Mouse (Mus musculus) kidney, embryonic 15.5 days (tissue): ENCODE measurements at regions not wholly inside any gene's neighbourhood (a gene's known extent, or its start where the extent isn't known, plus 50 kb on each side); places are given as distances from the start of the nearest gene placed in this dataset.
A peak's percentile ranks its signal among the peaks of the same experiment; 100 is the strongest.

ENCODE experiments used
- ATAC-seq: fragments of 200-750 bp; cut with Nextera tagmentation; replicated peaks from 2 replicates; pipeline ENCODE4 v1.8.0; 2017; ENCODE audit warnings: moderate TSS enrichment; ENCODE audit not compliant: low FRiP score
- H3K27ac ChIP-seq: fragments of 300-500 bp; sonication (generic); 2 replicates; pipeline ENCODE4 v1.5.1; 2015; ENCODE audit warnings: mild to moderate bottlenecking, inconsistent platforms
- H3K27me3 ChIP-seq: fragments of 300-500 bp; sonication (generic); 2 replicates; pipeline ENCODE4 v1.6.1; 2015; ENCODE audit warnings: inconsistent platforms
- H3K36me3 ChIP-seq: fragments of 300-500 bp; sonication (generic); 2 replicates; pipeline ENCODE4 v1.6.1; 2015; ENCODE audit warnings: inconsistent platforms
- H3K4me1 ChIP-seq: fragments of 300-500 bp; sonication (generic); 2 replicates; pipeline ENCODE4 v1.6.1; 2015; ENCODE audit warnings: inconsistent platforms
- H3K4me2 ChIP-seq: fragments of 300-500 bp; sonication (generic); 2 replicates; pipeline ENCODE4 v1.6.1; 2015; ENCODE audit warnings: moderate library complexity, mild to moderate bottlenecking, inconsistent platforms
- H3K4me3 ChIP-seq: fragments of 300-500 bp; sonication (generic); replicated peaks from 2 replicates; pipeline ENCODE4 v1.5.1; 2015; ENCODE audit warnings: mild to moderate bottlenecking, inconsistent platforms
- H3K9ac ChIP-seq: fragments of 300-500 bp; sonication (generic); 2 replicates; pipeline ENCODE4 v1.6.1; 2015; ENCODE audit warnings: mild to moderate bottlenecking, inconsistent platforms
- H3K9me3 ChIP-seq: fragments of 300-500 bp; sonication (generic); replicated peaks from 2 replicates; pipeline ENCODE4 v1.6.1; 2016; ENCODE audit warnings: inconsistent platforms
- WGBS: fragments of 180-500 bp; shearing (Covaris S2); methylation state at CpG from one replicate; pipeline ENCODE4 v1.1.7; 2015; ENCODE audit warnings: mixed read lengths; 5-methylcytosine and 5-hydroxymethylcytosine counted together

DNA sequence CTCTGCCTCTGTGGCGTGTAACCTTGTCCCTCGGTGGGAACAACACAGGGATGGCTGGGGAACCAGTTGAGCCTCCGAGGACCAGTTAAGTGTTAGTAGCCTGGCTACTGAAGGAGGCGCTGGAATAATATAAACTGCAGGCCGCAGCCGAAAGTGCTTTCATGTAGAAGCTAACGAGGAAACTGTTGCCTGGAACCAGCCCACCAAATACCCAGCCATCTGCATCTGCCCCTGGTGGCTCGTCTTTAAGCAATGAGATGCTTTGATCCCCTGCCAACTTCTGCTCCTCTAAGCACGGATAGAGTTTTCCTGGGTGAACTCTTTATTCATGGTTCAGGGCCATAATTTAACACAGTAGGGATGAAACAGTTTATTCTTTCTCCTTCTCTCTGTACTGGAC, 137.2 kb upstream of the Prok2 start:
- H3K27ac ChIP-seq, result no peak overlapping the region
- H3K4me2 ChIP-seq, result no peak overlapping the region
- H3K36me3 ChIP-seq, result no peaks in the 10 kb centered on the region
- H3K9me3 ChIP-seq, result no peaks in the 10 kb centered on the region
- no peak for ATAC-seq
- H3K4me3 ChIP-seq, result no peak overlapping the region
- WGBS, result 55% methylated on average over 9 of the region's 9 CpGs
- H3K27me3 ChIP-seq, result no peaks in the 10 kb centered on the region
- no peak overlapping the region for H3K9ac ChIP-seq
- no peaks in the 10 kb centered on the region for H3K4me1 ChIP-seq

DNA sequence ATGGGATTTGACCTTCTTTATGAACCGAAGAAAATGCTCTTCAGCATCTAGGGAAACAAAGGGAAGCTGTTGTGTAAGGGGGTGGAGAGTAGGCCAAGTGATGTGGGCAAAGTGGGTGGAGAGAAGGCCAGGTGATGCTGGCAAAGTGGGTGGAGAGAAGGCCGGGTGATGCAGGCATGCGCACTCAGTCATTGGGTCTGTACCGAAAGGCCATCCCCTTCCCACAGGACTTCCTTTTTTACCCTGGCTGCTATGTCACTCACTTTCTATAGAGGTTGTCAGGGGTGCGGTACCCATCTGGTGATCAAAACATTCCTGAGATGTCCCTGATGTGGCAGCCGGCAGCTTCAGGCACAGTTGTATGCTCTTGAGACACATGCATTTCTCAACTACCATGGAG, 131.2 kb upstream of the Prok2 start:
- H3K4me2 ChIP-seq, result no peak overlapping the region
- 0 out of 2 replicates have a peak, but pooled peaks cover 5% of the 10 kb centered on the region for H3K27me3 ChIP-seq
- no peak overlapping the region for H3K4me3 ChIP-seq
- no peaks in the 10 kb centered on the region for H3K36me3 ChIP-seq
- H3K9ac ChIP-seq, result no peak overlapping the region
- no peaks in the 10 kb centered on the region for H3K9me3 ChIP-seq
- no peak for ATAC-seq
- H3K4me1 ChIP-seq, result no peaks in the 10 kb centered on the region
- 78% methylated on average over 6 of the region's 6 CpGs for WGBS
- H3K27ac ChIP-seq, result no peak overlapping the region

DNA sequence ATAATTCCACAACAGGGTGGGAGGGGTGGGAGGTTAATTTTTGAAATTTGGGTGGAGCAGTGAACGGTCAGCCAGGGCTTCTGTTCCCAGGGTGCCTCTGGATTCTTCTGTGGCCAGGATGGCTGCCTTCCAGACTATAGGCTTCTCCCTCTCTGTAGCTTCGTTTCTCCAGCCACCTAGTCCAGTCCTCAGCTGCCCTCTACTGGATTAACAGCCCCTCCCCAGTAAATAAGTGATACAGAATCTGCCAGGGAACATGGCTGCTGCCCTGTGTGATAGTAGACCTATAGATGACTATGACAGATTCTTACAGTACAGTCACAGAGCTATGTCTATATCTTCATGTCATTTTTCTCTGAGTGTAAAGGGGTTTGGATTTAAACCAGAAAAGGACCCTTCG, 127.5 kb upstream of the Prok2 start:
- ATAC-seq, result no peak
- 42% methylated on average over 3 of the region's 3 CpGs for WGBS
- no peak overlapping the region for H3K9ac ChIP-seq
- H3K4me1 ChIP-seq, result no peaks in the 10 kb centered on the region
- H3K9me3 ChIP-seq, result no peaks in the 10 kb centered on the region
- H3K27ac ChIP-seq, result no peak overlapping the region
- H3K4me2 ChIP-seq, result no peak overlapping the region
- H3K27me3 ChIP-seq, result 0 out of 2 replicates have a peak, but pooled peaks cover 5% of the 10 kb centered on the region
- H3K36me3 ChIP-seq, result no peaks in the 10 kb centered on the region
- no peak overlapping the region for H3K4me3 ChIP-seq

DNA sequence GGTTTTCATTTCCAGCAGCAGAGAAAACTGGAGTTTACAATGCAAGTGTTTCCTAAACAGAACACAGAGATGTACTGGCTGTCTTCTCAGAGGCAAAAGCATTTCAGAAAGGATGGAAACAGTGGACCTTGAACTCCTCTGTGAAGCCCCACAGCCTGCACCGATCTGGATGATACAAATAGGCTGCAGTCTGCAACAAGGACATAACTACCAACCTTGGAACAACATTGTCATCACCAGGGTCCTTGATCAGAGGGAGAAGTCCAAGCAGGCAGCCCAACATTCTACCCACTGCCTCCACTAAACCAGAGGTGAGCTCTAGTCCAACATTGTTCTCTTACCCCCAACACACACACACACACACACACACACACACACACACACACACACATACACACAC, 124.5 kb upstream of the Prok2 start:
- 75% methylated on average over 1 of the region's 1 CpGs for WGBS
- no peak for ATAC-seq

DNA sequence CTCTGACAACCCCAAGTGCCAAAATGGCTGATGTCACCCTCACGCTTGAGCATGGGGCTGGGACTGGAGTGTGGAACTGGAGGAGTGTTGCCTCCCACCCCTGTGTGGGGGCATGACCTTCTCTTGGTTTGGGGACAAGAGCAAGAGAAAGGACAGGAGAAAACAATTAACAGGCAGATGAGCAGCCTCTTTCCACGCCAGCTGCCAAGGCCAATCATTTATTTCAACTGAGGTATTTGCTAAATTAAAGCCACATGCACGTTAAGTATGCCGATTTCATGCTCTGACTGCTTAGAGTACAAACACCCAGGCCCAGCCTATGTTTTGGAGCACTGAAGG, 119.3 kb upstream of the Prok2 start:
- Histone ChIP-seq H3K27ac (no peak overlapping the region), H3K9ac (no peak overlapping the region), H3K9me3 (no peaks in the 10 kb centered on the region), H3K36me3 (no peaks in the 10 kb centered on the region), H3K4me1 (0 out of 2 replicates have a peak, but pooled peaks cover 4% of the 10 kb centered on the region), H3K4me3 (no peak overlapping the region), H3K4me2 (no peak overlapping the region), H3K27me3 (peaks cover 6% of the 10 kb centered on the region; the same call in 1 of the 2 replicates)
- ATAC-seq, result no peak
- 40% methylated on average over 4 of the region's 4 CpGs for WGBS

More for the DNA sequence above, 124.5 kb upstream of the Prok2 start:
- Histone ChIP-seq H3K4me1 (no peaks in the 10 kb centered on the region), H3K36me3 (no peaks in the 10 kb centered on the region), H3K9ac (no peak overlapping the region), H3K27ac (no peak overlapping the region), H3K4me3 (no peak overlapping the region), H3K4me2 (no peak overlapping the region), H3K27me3 (0 out of 2 replicates have a peak, but pooled peaks cover 3% of the 10 kb centered on the region), H3K9me3 (no peaks in the 10 kb centered on the region)

DNA sequence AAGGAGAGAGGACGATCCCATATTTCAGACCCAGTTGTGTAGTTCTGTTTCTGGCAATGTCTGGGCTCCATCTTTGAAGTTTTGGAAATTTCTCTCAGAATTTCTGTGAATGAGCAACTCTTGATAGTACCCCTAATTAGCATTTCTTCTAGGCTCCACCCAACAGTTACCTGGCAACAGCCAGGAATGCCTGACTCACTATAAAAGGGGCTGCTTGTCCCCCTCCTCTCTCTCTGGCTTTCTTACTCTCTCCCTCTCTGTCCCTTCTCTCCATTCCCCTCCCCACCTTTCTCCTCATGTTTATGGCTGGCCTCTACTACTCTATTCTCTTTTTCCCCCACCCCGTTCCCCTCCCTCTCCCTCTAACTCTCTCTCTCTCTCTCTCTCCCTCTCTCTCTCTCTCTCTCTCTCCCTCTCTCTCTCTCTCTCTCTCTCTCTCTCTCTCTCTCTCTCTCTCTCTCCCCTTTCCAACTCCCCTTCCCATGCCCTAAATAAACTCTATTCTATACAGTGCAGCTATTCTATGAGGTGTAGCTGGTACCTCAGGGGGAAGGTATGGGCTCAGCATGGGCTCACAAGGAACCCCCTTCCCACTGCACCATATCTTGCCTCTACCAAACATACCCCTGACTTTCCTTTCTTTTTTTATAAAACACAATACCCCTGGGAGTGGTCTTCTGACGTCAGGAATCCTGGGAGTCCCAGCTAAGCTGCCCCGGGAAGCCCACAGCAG, 118.7 kb upstream of the Prok2 start:
- Histone ChIP-seq H3K4me1 (0 out of 2 replicates have a peak, but pooled peaks cover 4% of the 10 kb centered on the region), H3K27me3 (peaks cover 6% of the 10 kb centered on the region; the same call in 1 of the 2 replicates), H3K9me3 (no peaks in the 10 kb centered on the region), H3K36me3 (no peaks in the 10 kb centered on the region), H3K4me2 (no peak overlapping the region), H3K27ac (no peak overlapping the region), H3K9ac (no peak overlapping the region), H3K4me3 (no peak overlapping the region)
- WGBS, result 31% methylated on average over 4 of the region's 4 CpGs
- no peak for ATAC-seq

DNA sequence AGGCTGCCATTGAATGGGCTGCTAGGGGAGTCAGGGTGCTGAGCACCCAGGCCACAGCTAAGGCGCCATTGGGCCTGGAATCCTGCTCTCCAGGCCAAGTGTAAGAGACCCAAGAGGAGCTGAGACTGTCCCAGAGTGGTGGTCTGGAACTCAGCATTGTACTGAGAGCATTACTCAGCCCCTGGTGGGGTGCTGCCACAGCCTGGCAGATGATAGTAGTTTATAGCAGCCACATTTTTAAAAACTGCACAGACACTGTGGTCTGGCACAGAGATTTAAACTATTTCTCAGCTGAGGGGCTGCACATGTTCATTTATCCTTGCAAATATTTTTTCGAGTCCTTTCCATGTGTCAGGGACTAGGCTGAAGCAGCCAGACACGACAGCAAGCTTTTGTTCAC, 117.3 kb upstream of the Prok2 start:
- Histone ChIP-seq H3K27me3 (peaks cover 6% of the 10 kb centered on the region; the same call in 1 of the 2 replicates), H3K27ac (no peak overlapping the region), H3K4me2 (no peak overlapping the region), H3K9ac (no peak overlapping the region), H3K4me1 (0 out of 2 replicates have a peak, but pooled peaks cover 4% of the 10 kb centered on the region), H3K4me3 (no peak overlapping the region), H3K36me3 (no peaks in the 10 kb centered on the region), H3K9me3 (no peaks in the 10 kb centered on the region)
- no peak for ATAC-seq
- WGBS, result 74% methylated on average over 3 of the region's 3 CpGs

DNA sequence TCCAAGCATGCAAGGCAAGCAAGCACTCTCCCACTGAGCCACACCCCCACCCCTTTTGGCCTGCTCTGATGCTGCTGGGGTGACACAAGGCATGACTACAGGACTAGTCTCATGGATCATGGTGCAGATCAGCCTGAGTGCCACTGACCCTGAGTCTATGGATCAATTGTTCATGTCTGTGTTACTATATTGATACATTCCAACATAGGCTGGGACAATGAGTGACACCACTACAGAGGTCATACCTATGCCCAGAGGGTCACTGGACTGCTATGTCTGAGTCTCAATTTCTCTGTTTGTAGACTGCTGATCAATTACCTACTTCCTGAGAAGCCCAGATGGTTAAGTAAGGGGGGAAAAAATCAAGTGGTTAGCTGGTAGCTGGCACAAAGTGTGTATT, 116.5 kb upstream of the Prok2 start:
- no peak overlapping the region for H3K4me3 ChIP-seq
- H3K9me3 ChIP-seq, result no peaks in the 10 kb centered on the region
- no peak overlapping the region for H3K27ac ChIP-seq
- H3K4me2 ChIP-seq, result no peak overlapping the region
- no peak overlapping the region for H3K9ac ChIP-seq
- no peak for ATAC-seq
- H3K36me3 ChIP-seq, result no peaks in the 10 kb centered on the region
- 0 out of 2 replicates have a peak, but pooled peaks cover 4% of the 10 kb centered on the region for H3K4me1 ChIP-seq
- H3K27me3 ChIP-seq, result peaks cover 6% of the 10 kb centered on the region; the same call in 1 of the 2 replicates

DNA sequence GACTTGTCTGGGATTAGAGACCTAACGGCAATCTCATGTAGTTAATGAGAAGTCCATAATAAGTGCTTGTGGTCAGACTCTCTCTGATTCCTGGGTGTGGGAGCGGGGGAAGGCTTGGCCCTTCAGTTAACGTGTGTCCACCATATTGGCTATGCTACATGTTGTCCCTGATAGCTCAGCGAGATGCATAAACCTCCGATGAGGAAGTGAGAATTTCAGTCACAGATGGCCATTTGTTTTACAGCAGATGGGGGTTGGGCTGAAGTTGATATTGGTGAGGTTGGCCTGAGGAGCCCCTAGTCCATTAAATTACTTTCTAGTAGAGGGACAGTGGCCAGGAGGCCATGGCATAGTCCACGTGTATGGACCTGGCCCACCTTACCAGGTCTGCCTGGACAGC, 114.6 kb upstream of the Prok2 start:
- peaks cover 6% of the 10 kb centered on the region; the same call in 1 of the 2 replicates for H3K27me3 ChIP-seq
- WGBS, result 89% methylated on average over 6 of the region's 6 CpGs

DNA sequence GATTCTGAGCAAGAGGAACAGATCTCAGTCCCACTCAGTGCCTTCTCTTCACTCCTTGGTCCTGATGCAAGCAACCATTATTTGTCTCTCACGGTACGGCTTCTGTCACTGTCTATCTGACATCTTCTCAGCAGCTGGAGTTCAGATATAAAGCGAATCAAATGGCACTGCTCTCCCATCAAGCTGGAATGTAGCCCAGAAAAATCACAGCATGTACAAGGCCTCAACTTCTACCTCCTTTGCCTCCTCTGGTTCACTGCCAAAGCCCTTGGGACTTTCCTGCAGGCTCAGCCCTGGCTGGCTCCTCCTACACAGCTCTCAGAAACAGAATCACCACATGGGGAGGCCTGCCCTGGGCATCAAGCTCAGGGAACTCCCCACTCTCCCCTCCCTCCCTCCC, 107.1 kb upstream of the Prok2 start:
- ATAC-seq, result no peak; the same call in 1 of the 2 replicates
- H3K9me3 ChIP-seq, result no peaks in the 10 kb centered on the region
- H3K9ac ChIP-seq, result no peak overlapping the region
- H3K27ac ChIP-seq, result no peak overlapping the region
- H3K4me2 ChIP-seq, result no peak overlapping the region
- H3K27me3 ChIP-seq, result no peaks in the 10 kb centered on the region
- 46% methylated on average over 3 of the region's 3 CpGs for WGBS
- H3K36me3 ChIP-seq, result no peaks in the 10 kb centered on the region
- peaks cover 3% of the 10 kb centered on the region; the same call in 1 of the 2 replicates for H3K4me1 ChIP-seq
- H3K4me3 ChIP-seq, result no peak overlapping the region

More for the DNA sequence above, 114.6 kb upstream of the Prok2 start:
- Histone ChIP-seq H3K4me2 (no peak overlapping the region), H3K9ac (no peak overlapping the region), H3K9me3 (no peaks in the 10 kb centered on the region), H3K27ac (no peak overlapping the region), H3K4me1 (0 out of 2 replicates have a peak, but pooled peaks cover 4% of the 10 kb centered on the region), H3K4me3 (no peak overlapping the region), H3K36me3 (no peaks in the 10 kb centered on the region)
- ATAC-seq, result no peak

DNA sequence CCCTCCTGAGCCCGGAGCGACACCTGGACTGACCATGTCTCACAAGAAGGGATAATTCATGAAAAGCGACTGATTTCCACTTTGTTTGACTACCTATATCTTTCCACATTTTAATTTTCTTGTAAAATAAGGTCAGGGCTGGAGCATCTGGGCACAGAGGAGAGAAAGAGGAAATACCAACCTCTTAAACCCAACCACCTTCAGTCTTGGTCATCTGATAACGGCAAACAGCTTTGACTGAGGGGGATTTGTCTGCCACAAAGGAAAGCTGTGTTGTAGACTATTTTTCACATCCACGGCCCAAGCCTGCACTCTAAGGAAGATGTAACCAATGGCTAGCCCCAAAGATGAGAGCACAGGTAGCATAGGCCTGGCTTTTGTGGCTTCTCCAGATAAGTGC, 101.4 kb upstream of the Prok2 start:
- Histone ChIP-seq H3K9ac (no peak overlapping the region), H3K27ac (no peak overlapping the region), H3K36me3 (no peaks in the 10 kb centered on the region), H3K9me3 (no peaks in the 10 kb centered on the region), H3K4me1 (peaks cover 15% of the 10 kb centered on the region), H3K27me3 (no peaks in the 10 kb centered on the region), H3K4me3 (no peak overlapping the region), H3K4me2 (no peak overlapping the region)
- WGBS, result 91% methylated on average over 5 of the region's 5 CpGs
- ATAC-seq, result no peak

DNA sequence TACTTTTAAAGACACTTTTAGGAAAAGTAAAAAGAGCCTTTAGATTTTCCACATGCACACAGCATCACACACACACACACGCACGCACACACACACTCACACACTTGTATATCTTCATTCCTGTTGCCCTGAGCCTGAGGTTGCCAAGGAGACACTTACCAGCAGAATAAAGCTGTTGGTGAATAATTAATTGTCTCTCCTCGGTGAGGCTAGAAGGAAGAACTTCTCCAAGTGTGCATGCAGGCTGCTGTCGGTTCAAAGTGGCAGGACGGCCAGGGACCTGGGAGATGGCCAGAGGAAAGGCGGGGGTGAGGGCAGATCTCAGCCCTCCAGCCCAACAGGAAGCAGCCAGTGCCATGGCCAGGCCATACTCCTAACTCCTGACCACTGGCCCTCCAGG, 98.6 kb upstream of the Prok2 start:
- Histone ChIP-seq H3K36me3 (no peaks in the 10 kb centered on the region), H3K9me3 (no peaks in the 10 kb centered on the region), H3K4me1 (peaks cover 18% of the 10 kb centered on the region), H3K9ac (no peak overlapping the region), H3K4me3 (no peak overlapping the region), H3K27me3 (0 out of 2 replicates have a peak, but pooled peaks cover 3% of the 10 kb centered on the region), H3K27ac (no peak overlapping the region), H3K4me2 (no peak overlapping the region)
- ATAC-seq, result peak; percentile 75; the same call in 1 of the 2 replicates
- WGBS, result 46% methylated on average over 6 of the region's 6 CpGs

DNA sequence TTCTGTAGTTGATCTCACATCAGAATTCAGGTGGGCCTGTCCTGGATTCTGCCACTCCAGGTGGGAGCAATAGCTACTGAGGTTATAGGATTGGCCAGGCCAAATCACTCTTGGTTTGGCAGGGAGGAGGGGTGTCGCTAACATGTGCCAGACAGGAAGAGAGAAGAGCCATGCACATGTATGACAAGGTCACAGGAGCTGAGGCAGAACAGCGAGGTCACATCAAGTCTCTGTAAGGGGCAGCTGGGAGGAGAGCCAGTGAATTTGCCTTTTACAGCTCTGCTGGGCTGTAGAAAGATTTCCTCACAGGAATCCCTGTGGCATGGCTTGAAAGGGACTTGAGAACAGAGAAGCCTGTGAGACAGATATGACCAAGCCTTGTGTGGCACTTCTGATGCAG, 96.3 kb upstream of the Prok2 start:
- Histone ChIP-seq H3K4me3 (no peak overlapping the region), H3K27me3 (0 out of 2 replicates have a peak, but pooled peaks cover 6% of the 10 kb centered on the region)

More for the DNA sequence above, 96.3 kb upstream of the Prok2 start:
- H3K4me2 ChIP-seq, result no peak overlapping the region
- 68% methylated on average over 2 of the region's 2 CpGs for WGBS
- peaks cover 24% of the 10 kb centered on the region for H3K4me1 ChIP-seq
- H3K9ac ChIP-seq, result no peak overlapping the region
- no peak for ATAC-seq
- no peaks in the 10 kb centered on the region for H3K36me3 ChIP-seq
- no peaks in the 10 kb centered on the region for H3K9me3 ChIP-seq
- H3K27ac ChIP-seq, result no peak overlapping the region
